Mouse (Mus musculus): ENCODE data around the gene Abhd12b.

DNA sequence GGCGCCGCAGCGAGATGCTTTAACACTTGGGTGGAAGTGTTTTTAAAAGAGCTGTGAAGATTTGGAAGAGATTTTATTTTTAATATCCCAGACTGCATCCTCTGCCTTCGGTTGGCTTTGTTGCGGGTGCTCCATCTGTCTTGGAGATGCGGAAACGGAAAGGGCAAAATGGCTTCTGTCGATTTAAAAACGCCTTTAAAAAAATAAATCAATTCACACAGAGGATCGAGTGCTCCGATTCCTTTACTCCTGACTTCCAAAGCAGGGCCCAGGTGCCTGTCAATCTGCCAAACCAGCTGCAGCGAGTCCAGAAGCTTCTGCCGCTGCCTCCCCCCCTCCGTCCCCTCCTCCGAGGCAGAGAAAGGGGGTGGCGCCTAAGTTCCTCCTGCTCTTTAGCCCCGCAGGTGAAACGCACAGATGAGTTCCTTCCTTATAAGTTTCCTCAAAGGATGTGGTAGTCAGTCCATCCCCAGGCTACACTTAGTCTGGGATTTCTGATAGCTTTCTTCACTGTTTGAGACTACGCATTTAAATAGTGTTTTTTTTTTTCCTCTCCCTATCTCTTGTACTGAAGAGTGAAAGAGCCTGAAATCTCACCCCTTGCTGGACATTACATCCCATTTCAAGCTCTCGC, 22.8 kb upstream of the Abhd12b start:
- no peak for TF ChIP-seq CTCF (conservative IDR thresholded peaks at IDR 0.05; ENCODE audit: low read length)
- TF ChIP-seq POU5F1 (IDR thresholded peaks at IDR 0.05; ENCODE audit: borderline replicate concordance, low read length): no peak
